Mouse (Mus musculus): ENCODE measurements around the gene Tomm6. TPM values are rescaled to one million over a fixed set of nuclear protein-coding genes. Genes with fewer than 3 reads are reported as not detected.

The Tomm6 gene
- 100 to 1,000 TPM; 125 TPM for total RNA-seq (2021)
- long read RNA-seq, experiment 1, transcript Tomm6-201 (3 exons, 594 nt) = minor isoform, 11 of 98 reads
- long read RNA-seq, experiment 1, transcript Tomm6-202 (3 exons, 749 nt) = major isoform, 84 of 98 reads
- long read RNA-seq, experiment 1, partial matches to known transcripts = 0 of 98 reads
- long read RNA-seq, experiment 1, other reads (novel, unspliced or antisense) = 2 of 98 reads
- long read RNA-seq, experiment 2, transcript Tomm6-202 (3 exons, 749 nt) = major isoform, 98 of 109 reads
- long read RNA-seq, experiment 2, transcript Tomm6-201 (3 exons, 594 nt) = minor isoform, 8 of 109 reads
- long read RNA-seq, experiment 2, partial matches to known transcripts = 0 of 109 reads
- long read RNA-seq, experiment 2, other reads (novel, unspliced or antisense) = 3 of 109 reads

GRCm38 (mm10) chr17:47688344-47688607, at the start of gene Tomm6:
Tomm6 (minus strand) TSS chr17:47688386.
- intact Hi-C loops (cut with DNase I) = no loop called here

GRCm38 (mm10) chr17:47737271-47738065, 49.3 kb upstream of the Tomm6 start:
- no peak for TF ChIP-seq CTCF (IDR thresholded peaks at IDR 0.05)
- peak; percentile 96 for DNase-seq
- intact Hi-C loops (cut with DNase I) = loop anchor here (2.0 to 5.0 kb wide), 2 partner anchors 23 to 35 kb away; no protein-coding TSS in a partner anchor
- Histone ChIP-seq H3K4me3 (peak overlapping the region; percentile 97), H3K27ac (peak overlapping the region; percentile 99)

More at GRCm38 (mm10) chr17:47688344-47688607, at the start of gene Tomm6:
- no peak for TF ChIP-seq CTCF (IDR thresholded peaks at IDR 0.05)
- DNase-seq = no peak
- Histone ChIP-seq H3K4me3 (peak within 1 kb of the TSS; percentile 92), H3K27ac (peak within 1 kb of the TSS; percentile 95)

- peak; percentile 98 for DNase-seq
- intact Hi-C loops (cut with DNase I) = loop anchor here (5.0 kb wide), 1 partner anchor 35 kb away; no protein-coding TSS in a partner anchor
- H3K27ac ChIP-seq = peak within 1 kb of the TSS; percentile 99
- H3K4me3 ChIP-seq = peak within 1 kb of the TSS; percentile 97
- no peak; the same call in 1 of the 2 replicates for TF ChIP-seq CTCF (IDR thresholded peaks at IDR 0.05)
These were observed 48.7 kb upstream of the Tomm6 start, which contains the start of gene Tfeb for GRCm38 (mm10) chr17:47736856-47737255. Tfeb (plus strand) TSS chr17:47737030.

DNA sequence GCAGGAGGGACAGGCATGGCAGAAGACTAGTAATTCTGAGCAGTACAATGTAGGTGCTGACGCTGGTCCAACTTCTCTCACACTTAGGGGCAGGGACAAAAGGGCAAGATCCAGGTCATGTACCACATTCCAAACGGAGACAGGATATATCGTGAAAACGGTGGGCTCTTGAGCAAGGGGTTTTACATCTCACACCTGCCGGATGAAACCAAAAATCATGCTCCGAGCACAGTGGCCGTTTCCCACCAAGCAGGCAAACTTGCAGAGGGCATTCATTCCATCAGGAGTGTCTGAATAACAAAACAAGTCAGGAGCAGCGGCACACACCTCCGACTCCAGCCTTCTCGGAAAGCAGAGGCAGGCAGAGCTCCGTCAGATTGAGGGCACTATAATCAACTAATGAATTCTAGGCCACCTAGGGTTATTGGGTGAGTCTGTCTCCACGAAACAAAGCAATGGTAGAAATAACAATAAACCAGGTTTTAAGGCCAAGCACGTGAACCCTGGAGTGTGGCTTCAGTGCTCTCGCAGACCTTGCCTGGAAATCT, 47.4 kb upstream of the Tomm6 start:
- intact Hi-C loops (cut with DNase I) = loop anchor here (2.0 to 5.0 kb wide), 2 partner anchors 37 to 39 kb away; no protein-coding TSS in a partner anchor
- TF ChIP-seq CTCF (IDR thresholded peaks at IDR 0.05) = no peak

GRCm38 (mm10) chr17:47730633-47731575, 42.7 kb upstream of the Tomm6 start:
- no peak for DNase-seq
- intact Hi-C loops (cut with DNase I) = no loop called here
- no peak overlapping the region for H3K27ac ChIP-seq
- H3K4me3 ChIP-seq = no peak overlapping the region
- TF ChIP-seq CTCF (IDR thresholded peaks at IDR 0.05) = no peak; the same call in 1 of the 2 replicates

More for the DNA sequence above, 47.4 kb upstream of the Tomm6 start:
- no peak overlapping the region for H3K4me3 ChIP-seq
- H3K27ac ChIP-seq = no peak overlapping the region
- DNase-seq = no peak

GRCm38 (mm10) chr17:47726566-47726965, 38.4 kb upstream of the Tomm6 start, which contains the start of gene Pgc:
Pgc (plus strand) TSS chr17:47726842.
- H3K27ac ChIP-seq = no peak within 1 kb of the TSS
- no peak within 1 kb of the TSS for H3K4me3 ChIP-seq
- no peak for TF ChIP-seq CTCF (IDR thresholded peaks at IDR 0.05)
- intact Hi-C loops (cut with DNase I) = no loop called here
- no peak for DNase-seq

DNA sequence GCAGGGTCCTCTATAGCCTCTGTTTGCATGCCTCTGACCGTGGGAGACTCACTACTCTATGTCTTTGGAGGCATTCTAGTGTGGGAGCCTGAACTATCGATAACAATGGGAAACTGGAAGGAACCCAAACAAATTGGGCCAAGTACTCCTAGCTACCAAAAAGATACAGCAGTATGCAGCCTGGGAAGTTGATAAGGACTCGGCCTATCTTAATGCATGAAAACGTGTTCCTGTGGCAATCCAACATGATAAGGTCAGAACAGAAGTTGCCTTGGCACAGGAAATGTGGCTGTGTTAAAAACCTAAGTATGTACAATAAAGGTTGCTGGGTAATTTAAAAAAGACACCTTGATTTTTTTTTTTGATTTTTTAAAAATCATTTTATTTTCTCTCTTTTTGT, 33.0 kb upstream of the Tomm6 start:
- Histone ChIP-seq H3K27ac (no peak overlapping the region), H3K4me3 (no peak overlapping the region)
- no peak for DNase-seq
- no peak for TF ChIP-seq CTCF (IDR thresholded peaks at IDR 0.05)
- intact Hi-C loops (cut with DNase I) = no loop called here

- intact Hi-C loops (cut with DNase I) = no loop called here
- Histone ChIP-seq H3K4me3 (no peak overlapping the region), H3K27ac (no peak overlapping the region)
- TF ChIP-seq CTCF (IDR thresholded peaks at IDR 0.05) = no peak
- no peak for DNase-seq
These were observed 26.9 kb upstream of the Tomm6 start for GRCm38 (mm10) chr17:47715037-47715436.

- no peak for DNase-seq
- intact Hi-C loops (cut with DNase I) = no loop called here
- no peak for TF ChIP-seq CTCF (IDR thresholded peaks at IDR 0.05)
- H3K4me3 ChIP-seq = no peak overlapping the region
- no peak overlapping the region for H3K27ac ChIP-seq
These were observed 24.8 kb upstream of the Tomm6 start for GRCm38 (mm10) chr17:47712889-47713571.

GRCm38 (mm10) chr17:47711883-47712282, 23.7 kb upstream of the Tomm6 start:
- DNase-seq = no peak
- no peak for TF ChIP-seq CTCF (IDR thresholded peaks at IDR 0.05)
- intact Hi-C loops (cut with DNase I) = no loop called here
- no peak overlapping the region for H3K4me3 ChIP-seq
- no peak overlapping the region for H3K27ac ChIP-seq

DNA sequence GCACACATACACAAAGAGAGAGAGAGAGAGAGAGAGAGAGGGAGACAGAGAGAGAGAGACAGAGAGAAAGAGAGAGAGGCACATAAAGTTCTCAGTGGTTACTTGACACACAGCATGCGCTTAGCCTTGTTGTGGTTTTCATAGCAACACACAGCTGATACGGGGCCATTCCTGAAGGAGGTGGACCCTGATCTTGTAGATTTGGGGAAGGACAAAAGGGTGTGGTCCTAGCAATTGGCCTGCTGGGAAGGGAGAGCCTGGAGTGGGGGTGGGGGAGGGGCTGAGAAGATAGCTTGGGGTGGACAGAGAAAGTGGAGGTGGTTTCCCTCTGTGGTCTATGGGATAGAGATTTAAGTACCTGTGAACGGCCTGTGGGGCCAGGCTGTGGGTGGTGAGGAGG, 21.9 kb upstream of the Tomm6 start:
- Histone ChIP-seq H3K27ac (no peak overlapping the region), H3K4me3 (no peak overlapping the region)
- intact Hi-C loops (cut with DNase I) = no loop called here
- DNase-seq = no peak
- TF ChIP-seq CTCF (IDR thresholded peaks at IDR 0.05) = no peak

All from gastrocnemius, adult 2 months (tissue).